Mouse (Mus musculus) lung, embryonic 16.5 days (tissue): ENCODE results near the gene Nr1h2. TPM values are rescaled to one million over a fixed set of nuclear protein-coding genes. Genes with fewer than 3 reads are reported as not detected.

Experiments
- ATAC-seq: fragments of 200-750 bp; cut with Nextera tagmentation; 2 replicates; pipeline ENCODE4 v1.8.0; 2017; ENCODE audit warnings: low read depth, mild to moderate bottlenecking, moderate library complexity
- H3K27ac ChIP-seq: fragments of 300-500 bp; sonication (generic); 2 replicates; pipeline ENCODE4 v1.5.1; 2014; ENCODE audit warnings: mild to moderate bottlenecking, control low read depth, low read length
- H3K27me3 ChIP-seq: fragments of 300-500 bp; sonication (generic); 2 replicates; pipeline ENCODE4 v1.6.1; 2014; ENCODE audit warnings: low read depth, low read length, mixed read lengths; ENCODE audit not compliant: control insufficient read depth, insufficient read depth
- H3K36me3 ChIP-seq: fragments of 300-500 bp; sonication (generic); 2 replicates; pipeline ENCODE4 v1.6.1; 2014; ENCODE audit warnings: low read length; ENCODE audit not compliant: control insufficient read depth, insufficient read depth
- H3K4me1 ChIP-seq: fragments of 300-500 bp; sonication (generic); replicated peaks from 2 replicates; pipeline ENCODE4 v1.6.1; 2014; ENCODE audit warnings: low read length, mixed read lengths; ENCODE audit not compliant: control insufficient read depth, insufficient read depth
- H3K4me2 ChIP-seq: fragments of 300-500 bp; sonication (generic); 2 replicates; pipeline ENCODE4 v1.6.1; 2014; ENCODE audit warnings: low read depth, low read length, control low read depth
- H3K4me3 ChIP-seq: fragments of 300-500 bp; sonication (generic); 2 replicates; pipeline ENCODE4 v1.5.1; 2014; ENCODE audit warnings: mild to moderate bottlenecking, low read length, control low read depth
- H3K9ac ChIP-seq: fragments of 300-500 bp; sonication (generic); 2 replicates; pipeline ENCODE4 v1.6.1; 2014; ENCODE audit warnings: low read length, control low read depth
- H3K9me3 ChIP-seq: fragments of 300-500 bp; sonication (generic); 2 replicates; pipeline ENCODE4 v1.6.1; 2016; ENCODE audit warnings: low read length; ENCODE audit not compliant: control insufficient read depth
- whole genome bisulfite sequencing: fragments of 180-500 bp; shearing (Covaris S2); extraction: QIAGEN DNeasy Blood & Tissue Kit; methylation state at CpG from one replicate; pipeline ENCODE4 v1.1.7; 2014; 5-methylcytosine and 5-hydroxymethylcytosine counted together
- polyA plus RNA-seq: library from polyadenylated mRNA; unstranded; fragments of >200 nt; fragmentation: Nextera tagmentation; extraction: Ambion mirVana; gene quantifications from 2 replicates; pipeline ENCODE4 v1.2.1, GENCODE M21; 2015

Gene Nr1h2
- polyA plus RNA-seq, 1 experiment from 2014 or later: 87.0 TPM

DNA sequence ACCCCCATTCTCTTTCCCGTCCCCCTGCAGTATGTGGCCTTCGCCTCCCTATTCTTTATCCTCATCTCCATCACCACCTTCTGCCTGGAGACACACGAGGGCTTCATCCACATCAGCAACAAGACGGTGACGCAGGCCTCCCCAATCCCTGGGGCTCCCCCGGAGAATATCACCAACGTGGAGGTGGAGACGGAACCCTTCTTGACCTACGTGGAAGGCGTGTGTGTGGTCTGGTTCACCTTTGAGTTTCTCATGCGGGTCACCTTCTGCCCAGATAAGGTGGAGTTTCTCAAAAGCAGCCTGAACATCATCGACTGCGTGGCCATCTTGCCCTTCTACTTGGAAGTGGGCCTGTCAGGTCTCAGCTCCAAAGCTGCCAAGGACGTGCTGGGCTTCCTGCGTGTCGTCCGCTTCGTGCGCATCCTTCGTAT is 41.4 kb upstream of the Nr1h2 start:
- peaks cover 32% of the 10 kb centered on the region for H3K27me3 ChIP-seq
- H3K4me2 ChIP-seq: no peak overlapping the region
- peaks cover 26% of the 10 kb centered on the region; the same call in 1 of the 2 replicates for H3K4me1 ChIP-seq
- H3K36me3 ChIP-seq: no peaks in the 10 kb centered on the region
- no peak overlapping the region for H3K27ac ChIP-seq
- no peak for ATAC-seq
- H3K4me3 ChIP-seq: no peak overlapping the region
- no peak overlapping the region for H3K9ac ChIP-seq
- WGBS: 87% methylated on average over 20 of the region's 20 CpGs
- H3K9me3 ChIP-seq: no peaks in the 10 kb centered on the region

DNA sequence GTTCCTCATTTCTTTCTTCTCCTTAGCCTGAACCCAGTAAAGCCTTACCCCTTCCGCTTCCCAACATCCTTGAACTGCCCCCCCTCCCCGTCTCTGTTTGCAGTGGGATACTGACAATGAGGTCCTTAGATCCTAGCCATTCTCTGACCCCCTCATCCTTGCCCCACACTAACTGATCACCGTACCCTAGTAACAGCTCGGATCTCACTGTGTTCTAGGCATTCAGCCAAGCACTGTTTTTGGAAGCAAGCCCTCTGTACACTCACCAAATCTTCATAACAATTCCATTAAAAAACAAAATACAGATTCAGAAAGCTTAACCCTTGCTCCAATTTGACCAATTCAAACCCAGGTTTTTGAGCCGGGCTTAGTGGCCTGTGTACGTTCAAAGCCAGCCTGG is 40.5 kb upstream of the Nr1h2 start:
- Histone ChIP-seq H3K9ac (no peak overlapping the region), H3K27ac (no peak overlapping the region), H3K4me3 (no peak overlapping the region), H3K4me2 (no peak overlapping the region), H3K9me3 (no peaks in the 10 kb centered on the region), H3K27me3 (peaks cover 40% of the 10 kb centered on the region), H3K4me1 (peaks cover 35% of the 10 kb centered on the region), H3K36me3 (no peaks in the 10 kb centered on the region)
- no peak for ATAC-seq
- 50% methylated on average over 6 of the region's 6 CpGs for WGBS

DNA sequence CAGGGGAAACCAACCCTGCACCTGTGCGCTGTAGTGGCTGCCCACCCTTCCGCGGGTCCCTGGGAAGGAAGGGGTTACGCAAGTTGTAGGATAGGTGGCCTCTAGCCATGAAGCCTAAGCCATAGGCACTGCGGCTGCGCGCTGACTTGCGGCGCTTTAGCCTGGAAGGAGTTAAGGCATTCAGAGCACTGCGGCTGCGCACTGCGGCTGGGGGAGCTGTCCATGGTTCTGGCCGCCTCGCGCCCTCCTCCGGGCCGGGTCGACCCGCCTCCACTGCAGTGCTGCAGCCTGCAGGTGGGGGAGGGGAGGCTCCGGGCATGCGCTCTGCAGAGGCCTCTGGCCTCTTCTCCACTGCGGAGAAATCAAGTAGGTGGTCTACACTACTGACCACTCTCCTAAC is 40.0 kb upstream of the Nr1h2 start:
- H3K27me3 ChIP-seq: peaks cover 41% of the 10 kb centered on the region
- H3K4me1 ChIP-seq: peaks cover 37% of the 10 kb centered on the region
- ATAC-seq: peak; percentile 29
- no peaks in the 10 kb centered on the region for H3K9me3 ChIP-seq
- H3K4me2 ChIP-seq: peak overlapping the region; percentile 99
- H3K4me3 ChIP-seq: peak overlapping the region; percentile 62
- H3K36me3 ChIP-seq: no peaks in the 10 kb centered on the region
- 0% methylated on average over 22 of the region's 22 CpGs for WGBS
- H3K27ac ChIP-seq: no peak overlapping the region
- H3K9ac ChIP-seq: no peak overlapping the region

DNA sequence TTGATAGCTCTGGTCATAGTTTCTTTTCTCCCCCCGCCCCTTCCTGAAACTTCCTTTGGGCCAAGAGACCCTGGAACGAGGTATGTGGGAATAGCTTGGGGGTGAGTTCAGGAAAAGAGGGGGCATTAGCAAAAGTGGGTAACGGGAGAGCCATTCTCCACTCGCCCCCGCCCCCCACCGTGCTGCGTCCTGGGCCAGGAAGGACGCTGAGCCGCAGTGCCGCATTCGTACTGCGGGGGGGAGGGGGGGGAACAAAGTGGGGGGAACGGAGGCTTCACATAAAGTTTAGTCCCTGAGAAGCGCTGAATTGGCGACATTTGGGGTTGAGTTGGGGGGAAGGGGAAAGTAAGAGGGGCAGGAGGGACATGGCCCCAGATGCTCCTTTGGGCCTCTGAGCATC is 39.3 kb upstream of the Nr1h2 start:
- H3K4me2 ChIP-seq: peak overlapping the region; percentile 99
- no peak overlapping the region for H3K27ac ChIP-seq
- 4% methylated on average over 15 of the region's 15 CpGs for WGBS
- H3K36me3 ChIP-seq: no peaks in the 10 kb centered on the region
- no peaks in the 10 kb centered on the region for H3K9me3 ChIP-seq
- peaks cover 46% of the 10 kb centered on the region for H3K27me3 ChIP-seq
- H3K4me3 ChIP-seq: peak overlapping the region; percentile 62
- ATAC-seq: no peak
- H3K9ac ChIP-seq: no peak overlapping the region
- peaks cover 39% of the 10 kb centered on the region for H3K4me1 ChIP-seq

DNA sequence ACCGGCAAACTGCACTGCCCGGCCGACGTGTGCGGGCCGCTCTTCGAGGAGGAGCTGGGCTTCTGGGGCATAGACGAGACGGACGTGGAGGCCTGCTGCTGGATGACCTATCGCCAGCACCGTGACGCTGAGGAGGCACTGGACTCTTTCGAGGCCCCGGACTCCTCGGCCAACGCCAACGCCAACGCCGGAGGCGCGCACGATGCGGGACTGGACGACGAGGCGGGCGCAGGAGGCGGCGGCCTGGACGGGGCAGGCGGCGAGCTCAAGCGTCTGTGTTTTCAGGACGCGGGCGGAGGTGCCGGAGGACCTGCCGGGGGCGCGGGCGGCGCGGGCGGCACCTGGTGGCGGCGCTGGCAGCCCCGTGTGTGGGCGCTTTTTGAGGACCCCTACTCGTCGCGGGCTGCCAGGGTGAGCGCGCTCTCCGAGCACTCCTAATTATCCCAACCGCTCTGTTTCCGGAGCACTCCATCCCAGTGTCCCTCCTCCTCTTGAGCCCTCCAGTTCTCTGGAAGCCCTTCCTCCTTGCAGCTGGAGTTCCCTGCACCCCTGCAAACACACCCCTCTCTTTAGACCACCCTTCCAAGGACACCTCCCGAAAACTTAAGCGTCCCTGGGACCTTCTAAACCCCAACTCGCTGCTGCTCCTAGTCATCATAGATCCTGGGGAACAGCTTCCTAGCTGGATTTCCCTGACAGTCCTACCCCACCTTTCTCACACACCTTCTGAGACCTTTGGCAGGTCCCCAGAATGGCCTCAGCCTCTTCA is 37.8 kb upstream of the Nr1h2 start:
- Histone ChIP-seq H3K9ac (peak overlapping the region; percentile 66), H3K9me3 (no peaks in the 10 kb centered on the region), H3K4me3 (peak overlapping the region; percentile 62), H3K4me2 (peak overlapping the region; percentile 99), H3K27me3 (peaks cover 57% of the 10 kb centered on the region), H3K36me3 (no peaks in the 10 kb centered on the region), H3K27ac (no peak overlapping the region), H3K4me1 (peaks cover 39% of the 10 kb centered on the region)
- WGBS: under 1% methylated on average over 54 of the region's 60 CpGs
- no peak for ATAC-seq

DNA sequence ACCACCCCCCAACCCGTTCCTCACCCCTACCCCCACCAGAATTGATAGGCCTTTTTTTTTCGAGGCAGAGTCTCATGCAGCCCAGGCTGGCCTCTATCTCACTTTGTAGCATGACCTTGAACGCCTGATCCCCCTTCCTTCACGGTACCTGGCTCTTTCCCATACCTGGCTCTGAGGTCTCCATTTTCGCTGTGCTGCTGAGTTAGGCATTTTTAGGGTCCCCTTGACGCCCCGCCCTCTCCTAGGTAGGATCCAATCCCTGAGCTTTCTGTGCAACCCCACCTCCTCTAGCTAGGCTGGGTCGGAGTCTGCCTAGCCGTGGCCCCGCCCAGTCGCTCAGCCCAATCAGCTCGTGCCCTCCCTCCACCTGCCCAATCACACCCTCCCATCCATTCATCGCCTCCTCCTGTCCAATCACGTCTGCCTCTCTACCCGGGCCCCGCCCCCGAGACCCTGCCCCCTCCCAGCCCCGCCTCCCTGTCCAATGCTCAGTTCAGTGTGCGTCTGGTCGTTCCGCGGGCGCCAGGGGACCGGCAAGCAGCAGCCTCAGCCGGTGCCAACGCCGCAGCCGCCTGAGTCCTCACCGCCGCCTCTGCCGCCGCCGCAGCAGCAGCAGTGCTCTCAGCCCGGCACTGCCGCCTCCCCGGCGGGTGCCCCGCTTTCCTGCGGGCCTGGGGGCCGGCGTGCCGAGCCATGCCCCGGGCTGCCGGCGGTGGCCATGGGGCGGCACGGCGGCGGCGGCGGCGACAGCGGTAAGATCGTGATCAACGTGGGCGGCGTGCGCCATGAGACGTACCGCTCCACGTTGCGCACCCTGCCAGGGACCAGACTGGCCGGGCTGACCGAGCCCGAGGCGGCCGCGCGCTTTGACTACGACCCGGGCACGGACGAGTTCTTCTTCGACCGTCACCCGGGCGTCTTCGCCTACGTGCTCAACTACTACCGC is 36.9 kb upstream of the Nr1h2 start, which contains the start of gene Kcnc3:
TSS of gene Kcnc3 (plus strand) at position 263 of the 946 bp plus-strand sequence.
- WGBS: under 1% methylated on average over 67 of the region's 80 CpGs
- Histone ChIP-seq H3K9me3 (no peaks in the 10 kb centered on the region), H3K4me3 (peak within 1 kb of the TSS; percentile 62), H3K27me3 (peaks cover 60% of the 10 kb centered on the region), H3K9ac (peak within 1 kb of the TSS; percentile 66), H3K4me2 (peak within 1 kb of the TSS; percentile 99), H3K4me1 (peaks cover 39% of the 10 kb centered on the region), H3K27ac (peak within 1 kb of the TSS; percentile 31; the same call in 1 of the 2 replicates), H3K36me3 (no peaks in the 10 kb centered on the region)
- peak; percentile 94 for ATAC-seq

DNA sequence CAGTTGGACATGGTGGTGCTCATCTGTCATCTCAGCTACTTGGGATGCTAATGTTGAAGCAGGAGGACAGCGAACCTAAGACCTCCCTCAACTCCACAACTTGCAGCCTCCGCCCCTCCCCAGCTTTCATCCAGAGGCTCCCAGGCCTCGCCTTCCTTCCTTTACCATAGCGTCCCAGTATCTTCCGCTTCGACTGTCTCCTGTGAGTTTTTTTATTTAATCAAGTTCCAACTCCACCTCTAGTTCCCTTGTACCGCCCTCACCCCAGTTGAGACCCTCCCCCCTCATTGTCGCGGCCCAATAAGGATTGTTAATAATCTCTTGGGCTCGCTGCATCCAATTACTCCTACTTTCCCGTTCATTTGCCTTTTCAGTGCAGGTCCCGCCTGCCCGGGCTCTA is 36.2 kb upstream of the Nr1h2 start:
- Histone ChIP-seq H3K4me2 (peak overlapping the region; percentile 99), H3K27me3 (peaks cover 62% of the 10 kb centered on the region), H3K4me3 (peak overlapping the region; percentile 62), H3K36me3 (no peaks in the 10 kb centered on the region), H3K9ac (no peak overlapping the region), H3K27ac (peak overlapping the region; percentile 27; the same call in 1 of the 2 replicates), H3K9me3 (no peaks in the 10 kb centered on the region), H3K4me1 (peaks cover 39% of the 10 kb centered on the region)
- ATAC-seq: no peak
- WGBS: 6% methylated on average over 13 of the region's 13 CpGs

DNA sequence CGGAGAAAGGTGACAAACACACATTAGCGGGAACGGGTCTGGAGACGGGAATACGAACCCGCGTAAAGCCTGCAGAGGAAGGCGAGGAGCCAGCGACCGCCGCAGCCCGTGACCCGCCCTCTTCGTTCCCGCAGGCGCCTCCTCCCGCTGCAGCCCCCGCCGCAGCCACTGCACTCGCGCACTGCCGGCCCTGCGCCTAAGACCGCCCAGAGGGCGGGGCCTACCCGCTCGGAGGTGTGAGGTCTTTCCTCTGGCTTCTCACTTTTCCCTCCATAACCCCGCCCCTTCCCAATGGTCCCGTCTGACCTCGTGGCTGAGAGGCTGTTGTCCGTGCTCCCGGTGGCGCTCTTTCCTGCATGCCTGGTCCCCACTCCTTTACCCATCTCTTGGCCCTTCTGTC is 35.4 kb upstream of the Nr1h2 start:
- no peaks in the 10 kb centered on the region for H3K9me3 ChIP-seq
- H3K27me3 ChIP-seq: peaks cover 62% of the 10 kb centered on the region
- ATAC-seq: peak; percentile 59
- H3K4me1 ChIP-seq: peaks cover 37% of the 10 kb centered on the region
- H3K36me3 ChIP-seq: no peaks in the 10 kb centered on the region
- H3K9ac ChIP-seq: peak overlapping the region; percentile 63
- peak overlapping the region; percentile 62 for H3K4me3 ChIP-seq
- H3K27ac ChIP-seq: 0 out of 2 replicates have a peak overlapping the region, but pooled peaks have one; percentile 31
- 0% methylated on average over 18 of the region's 33 CpGs for WGBS
- peak overlapping the region; percentile 99 for H3K4me2 ChIP-seq

DNA sequence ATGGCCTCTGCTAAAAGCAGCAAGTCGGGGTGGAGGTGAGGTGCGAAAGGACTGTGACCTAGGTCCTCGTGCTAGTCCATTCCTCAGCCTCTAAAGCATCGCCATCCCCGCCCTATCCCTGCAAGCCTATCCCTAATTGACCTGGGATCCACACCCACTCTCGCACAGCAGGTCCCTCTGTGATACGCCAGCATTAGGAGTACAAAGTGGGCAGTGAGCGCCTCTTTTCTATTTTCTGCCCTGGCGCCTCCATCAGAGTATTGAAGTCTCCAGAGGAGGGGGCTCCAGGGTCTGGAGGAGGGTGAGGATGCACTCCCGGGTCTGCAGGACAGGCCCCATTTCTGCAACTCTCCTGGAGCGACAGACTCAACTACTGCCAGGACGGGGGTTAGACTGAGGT is 34.6 kb upstream of the Nr1h2 start:
- peak overlapping the region; percentile 99 for H3K4me2 ChIP-seq
- H3K27me3 ChIP-seq: peaks cover 61% of the 10 kb centered on the region
- 13% methylated on average over 12 of the region's 12 CpGs for whole genome bisulfite sequencing

More for the DNA sequence above, 34.6 kb upstream of the Nr1h2 start:
- H3K9ac ChIP-seq: peak overlapping the region; percentile 63
- H3K4me1 ChIP-seq: peaks cover 32% of the 10 kb centered on the region
- H3K36me3 ChIP-seq: no peaks in the 10 kb centered on the region
- no peak overlapping the region for H3K27ac ChIP-seq
- H3K9me3 ChIP-seq: no peaks in the 10 kb centered on the region
- peak overlapping the region; percentile 62 for H3K4me3 ChIP-seq
- no peak for ATAC-seq
